ENCODE assay signal across 8 mouse cellular contexts in the genomic region with DNA sequence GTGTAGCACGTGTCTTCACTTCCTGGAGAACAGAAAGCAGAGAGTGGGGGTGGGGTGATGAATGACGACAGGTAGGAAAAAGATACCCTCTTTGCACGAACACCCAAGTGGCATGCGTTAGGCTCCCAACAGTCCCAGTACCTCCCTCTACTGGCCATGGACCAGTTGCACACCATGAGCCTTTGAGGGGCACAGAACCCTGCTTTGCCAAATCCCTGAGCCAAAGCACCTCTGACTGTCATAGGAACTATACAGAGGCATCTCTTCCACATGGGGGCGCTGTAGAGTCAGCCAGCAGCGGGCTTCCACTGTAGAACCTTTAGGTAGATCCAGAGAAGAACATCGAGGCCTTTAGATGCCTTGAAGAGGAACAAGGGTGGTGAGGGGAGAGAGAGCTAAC.
DNase-seq lines count a peak whose midpoint lies in the region; ATAC-seq and TF ChIP-seq lines count a peak whose summit lies in the region.

No protein-coding gene starts in this region.

- H3K27me3 ChIP-seq in embryonic facial prominence, embryonic 10.5 days (replicated peaks; ENCODE audit: low read depth, poor library complexity, severe bottlenecking), result 0 out of 2 replicates have a peak, but pooled peaks cover 9% of the 10 kb centered on the region

- no peaks in the 10 kb centered on the region for H3K36me3 ChIP-seq in embryonic facial prominence, embryonic 10.5 days (replicated peaks)

- no peaks in the 10 kb centered on the region for H3K4me1 ChIP-seq in embryonic facial prominence, embryonic 10.5 days
- no peaks in the 10 kb centered on the region for H3K4me1 ChIP-seq in olfactory bulb, adult 2 months (ENCODE audit: control insufficient read depth, insufficient read depth, low read length)

- DNase-seq in heart, adult 18-20 months, result peak; percentile 21 to 42
- no peak for DNase-seq in heart, adult 8-10 months (ENCODE audit: low spot score)
- DNase-seq in B cell, adult 2 months, result peak; percentile 83 to 85
- DNase-seq in adrenal gland, adult 2 months, result peak; percentile 32
- peak; percentile 30 for DNase-seq in embryonic facial prominence, embryonic 10.5 days (ENCODE audit: low spot score)
- DNase-seq in left cerebral cortex, adult 2 months (ENCODE audit: extremely low spot score in 1 of 2, low spot score in 2 of 2), result peak; percentile 45 to 46

- WGBS in embryonic facial prominence, embryonic 10.5 days, result 30% methylated on average over 7 of the region's 7 CpGs
- 28% methylated on average over 7 of the region's 7 CpGs for WGBS in olfactory bulb, adult 2 months

- no peaks in the 10 kb centered on the region for H3K9me3 ChIP-seq in embryonic facial prominence, embryonic 10.5 days

- no peak for ATAC-seq in erythroid progenitor cell, adult 5-6 weeks (replicated peaks; ENCODE audit: low FRiP score, poor library complexity, severe bottlenecking)

- TF ChIP-seq POLR2A in olfactory bulb, adult 2 months (IDR thresholded peaks at IDR 0.05; ENCODE audit: insufficient read depth, low read depth, low read length), result no peak

- peak; percentile 66 for TF ChIP-seq CTCF in left cerebral cortex, adult 2 months (IDR thresholded peaks at IDR 0.05)
- peak; percentile 46; the same call in 1 of the 2 replicates for TF ChIP-seq CTCF in olfactory bulb, adult 2 months (IDR thresholded peaks at IDR 0.05; ENCODE audit: insufficient read depth, low read depth, low read length)

- H3K4me3 ChIP-seq in embryonic facial prominence, embryonic 10.5 days, result no peak overlapping the region
- H3K4me3 ChIP-seq in left cerebral cortex, adult 2 months, result no peak overlapping the region
- no peak overlapping the region for H3K4me3 ChIP-seq in olfactory bulb, adult 2 months (ENCODE audit: insufficient read depth, low read depth, low read length)

- intact Hi-C loops in left cerebral cortex, adult 2 months (cut with DNase I), result loop anchor here (5.0 kb wide), 1 partner anchor 291 kb away; the partner anchor contains the start of gene Tmem242

- H3K27ac ChIP-seq in embryonic facial prominence, embryonic 10.5 days (replicated peaks), result no peak overlapping the region
- H3K27ac ChIP-seq in left cerebral cortex, adult 2 months, result no peak overlapping the region
- H3K27ac ChIP-seq in olfactory bulb, adult 2 months (ENCODE audit: insufficient read depth, low read depth, low read length), result no peak overlapping the region
